Mouse (Mus musculus) forebrain, embryonic 13.5 days (tissue): ENCODE data around the gene Gm20388. TPM values are rescaled to one million over a fixed set of nuclear protein-coding genes. Genes with fewer than 3 reads are reported as not detected.
A peak's percentile ranks its signal among the peaks of the same experiment; 100 is the strongest.

Experiments used
- ATAC-seq: fragments of 200-750 bp; cut with Nextera tagmentation; 2 replicates; pipeline ENCODE4 v1.8.0; 2017
- H3K27ac ChIP-seq: fragments of 300-500 bp; sonication (generic); 2 replicates; pipeline ENCODE4 v1.5.1; 2015; ENCODE audit warnings: inconsistent platforms, mild to moderate bottlenecking, moderate library complexity
- H3K27me3 ChIP-seq: fragments of 300-500 bp; sonication (generic); 2 replicates; pipeline ENCODE4 v1.6.1; 2015; ENCODE audit warnings: mild to moderate bottlenecking, inconsistent platforms
- H3K36me3 ChIP-seq: fragments of 300-500 bp; sonication (generic); 2 replicates; pipeline ENCODE4 v1.6.1; 2015; ENCODE audit warnings: mild to moderate bottlenecking, inconsistent platforms; ENCODE audit not compliant: poor library complexity, severe bottlenecking
- H3K4me1 ChIP-seq: fragments of 300-500 bp; sonication (generic); 2 replicates; pipeline ENCODE4 v1.6.1; 2015; ENCODE audit warnings: inconsistent platforms
- H3K4me2 ChIP-seq: fragments of 300-500 bp; sonication (generic); 2 replicates; pipeline ENCODE4 v1.6.1; 2015; ENCODE audit warnings: inconsistent platforms, mild to moderate bottlenecking, moderate library complexity
- H3K4me3 ChIP-seq: fragments of 300-500 bp; sonication (generic); 2 replicates; pipeline ENCODE4 v1.5.1; 2015; ENCODE audit warnings: mild to moderate bottlenecking, inconsistent platforms
- H3K9ac ChIP-seq: fragments of 300-500 bp; sonication (generic); 2 replicates; pipeline ENCODE4 v1.6.1; 2015; ENCODE audit warnings: mild to moderate bottlenecking, inconsistent platforms
- H3K9me3 ChIP-seq: fragments of 300-500 bp; sonication (generic); replicated peaks from 2 replicates; pipeline ENCODE4 v1.6.1; 2016; ENCODE audit warnings: inconsistent platforms
- WGBS: fragments of 180-500 bp; shearing (Covaris S2); methylation state at CpG from one replicate; pipeline ENCODE4 v1.1.7; 2015; 5-methylcytosine and 5-hydroxymethylcytosine counted together
- polyA plus RNA-seq: library from polyadenylated mRNA; unstranded; fragments of >200 nt; fragmentation: Nextera tagmentation; extraction: Ambion mirVana; gene quantifications from 2 replicates; pipeline ENCODE4 v1.2.1, GENCODE M21; 2015

Gm20388 gene
- polyA plus RNA-seq, 1 experiment from 2014 or later = 5.6 TPM

DNA sequence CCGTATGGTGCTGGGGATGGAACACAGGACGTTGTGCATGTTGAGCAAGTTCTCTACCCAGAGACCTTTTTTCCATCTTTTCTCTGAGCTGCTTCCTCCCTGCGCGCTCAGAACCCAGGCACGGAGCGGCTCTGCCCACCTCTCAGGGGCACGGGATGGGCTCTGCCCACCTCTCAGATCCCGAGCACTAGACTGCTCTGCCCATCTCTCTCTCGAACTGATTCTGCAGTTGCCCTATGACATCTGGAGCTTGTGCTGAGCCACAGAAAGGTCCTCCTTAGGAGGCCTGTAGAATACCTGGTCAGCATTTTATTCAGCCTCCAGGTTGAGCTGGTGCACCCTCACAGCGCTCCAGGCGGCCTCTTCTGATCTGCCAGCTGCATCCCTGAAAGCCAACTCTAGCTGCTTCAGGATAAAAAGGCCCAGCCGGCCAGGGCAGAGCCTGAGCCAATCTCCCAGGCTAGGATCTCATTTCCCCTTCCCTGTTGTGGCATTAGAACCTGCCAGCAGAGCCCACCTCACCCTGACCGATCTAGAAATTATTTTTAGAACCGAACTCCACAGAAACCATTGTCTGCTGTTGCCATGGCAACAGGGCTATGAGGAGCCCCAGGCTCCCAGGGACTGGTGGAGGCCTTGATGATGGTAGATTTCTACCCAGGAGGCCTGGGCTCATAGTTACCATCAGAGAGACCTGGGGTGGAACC, 1777.0 kb downstream of the Gm20388 start:
- H3K9ac ChIP-seq = no peak overlapping the region
- peak; percentile 63 for ATAC-seq

DNA sequence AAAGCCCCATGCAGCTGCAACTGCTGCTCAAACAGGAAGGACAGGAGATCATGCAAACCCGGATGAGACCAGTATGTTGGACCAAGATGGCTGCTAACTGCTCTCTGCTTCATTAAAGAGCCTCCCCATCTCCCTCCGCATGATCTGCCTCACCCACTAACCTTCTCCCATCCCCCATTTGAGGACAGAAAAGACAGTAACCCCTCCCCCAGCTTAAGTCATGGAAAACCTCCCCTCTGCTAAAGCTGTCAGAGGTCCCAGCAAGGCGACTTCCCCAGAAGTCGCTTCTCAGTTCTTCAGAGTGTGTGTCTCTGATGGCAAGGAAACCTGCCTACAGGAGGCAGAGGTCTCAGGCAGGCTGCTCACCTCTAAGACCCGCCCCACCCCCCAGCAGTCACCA, 1777.9 kb downstream of the Gm20388 start:
- Histone ChIP-seq H3K4me2 (no peak overlapping the region), H3K36me3 (no peaks in the 10 kb centered on the region), H3K9me3 (no peaks in the 10 kb centered on the region), H3K4me3 (no peak overlapping the region), H3K27me3 (no peaks in the 10 kb centered on the region), H3K4me1 (peaks cover 10% of the 10 kb centered on the region), H3K9ac (no peak overlapping the region), H3K27ac (peak overlapping the region; percentile 86)
- 44% methylated on average over 5 of the region's 5 CpGs for WGBS
- no peak for ATAC-seq

More for the DNA sequence above, 1777.0 kb downstream of the Gm20388 start:
- H3K9me3 ChIP-seq = no peaks in the 10 kb centered on the region
- H3K4me3 ChIP-seq = no peak overlapping the region
- no peaks in the 10 kb centered on the region for H3K27me3 ChIP-seq
- WGBS = 51% methylated on average over 14 of the region's 14 CpGs
- H3K4me2 ChIP-seq = no peak overlapping the region
- peak overlapping the region; percentile 86 for H3K27ac ChIP-seq
- H3K4me1 ChIP-seq = peaks cover 10% of the 10 kb centered on the region
- no peaks in the 10 kb centered on the region for H3K36me3 ChIP-seq

DNA sequence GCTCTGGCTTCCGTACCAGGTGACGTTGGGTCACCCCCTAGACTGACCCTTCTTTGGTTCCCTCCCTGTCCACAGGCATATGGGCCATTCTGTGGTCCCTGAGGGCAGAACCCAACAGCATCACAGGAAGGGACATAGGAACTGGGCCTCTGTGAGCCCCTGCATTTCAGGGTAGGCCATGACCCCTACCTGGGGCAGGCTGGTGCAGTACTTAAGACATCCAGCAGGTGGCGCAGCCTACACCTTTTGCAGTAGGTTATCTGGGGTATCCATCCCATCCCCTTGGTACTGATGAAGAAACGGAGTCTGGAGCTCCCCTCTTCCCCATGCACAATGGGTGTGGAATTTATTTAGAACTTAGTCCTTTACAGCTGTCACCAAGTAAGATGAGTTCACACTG, 1783.8 kb downstream of the Gm20388 start:
- no peak overlapping the region for H3K9ac ChIP-seq
- H3K27me3 ChIP-seq = no peaks in the 10 kb centered on the region
- no peak overlapping the region for H3K4me2 ChIP-seq
- H3K4me3 ChIP-seq = no peak overlapping the region
- peaks cover 15% of the 10 kb centered on the region for H3K4me1 ChIP-seq
- no peak for ATAC-seq
- H3K27ac ChIP-seq = no peak overlapping the region
- WGBS = 53% methylated on average over 4 of the region's 4 CpGs
- H3K36me3 ChIP-seq = no peaks in the 10 kb centered on the region
- H3K9me3 ChIP-seq = no peaks in the 10 kb centered on the region

GRCm38 (mm10) chr8:121695585-121696184, 1785.0 kb downstream of the Gm20388 start:
- Histone ChIP-seq H3K4me1 (peaks cover 15% of the 10 kb centered on the region), H3K27me3 (no peaks in the 10 kb centered on the region), H3K36me3 (no peaks in the 10 kb centered on the region), H3K4me3 (no peak overlapping the region), H3K9me3 (no peaks in the 10 kb centered on the region), H3K9ac (no peak overlapping the region), H3K27ac (no peak overlapping the region), H3K4me2 (no peak overlapping the region)
- ATAC-seq = no peak
- 75% methylated on average over 6 of the region's 6 CpGs for WGBS

DNA sequence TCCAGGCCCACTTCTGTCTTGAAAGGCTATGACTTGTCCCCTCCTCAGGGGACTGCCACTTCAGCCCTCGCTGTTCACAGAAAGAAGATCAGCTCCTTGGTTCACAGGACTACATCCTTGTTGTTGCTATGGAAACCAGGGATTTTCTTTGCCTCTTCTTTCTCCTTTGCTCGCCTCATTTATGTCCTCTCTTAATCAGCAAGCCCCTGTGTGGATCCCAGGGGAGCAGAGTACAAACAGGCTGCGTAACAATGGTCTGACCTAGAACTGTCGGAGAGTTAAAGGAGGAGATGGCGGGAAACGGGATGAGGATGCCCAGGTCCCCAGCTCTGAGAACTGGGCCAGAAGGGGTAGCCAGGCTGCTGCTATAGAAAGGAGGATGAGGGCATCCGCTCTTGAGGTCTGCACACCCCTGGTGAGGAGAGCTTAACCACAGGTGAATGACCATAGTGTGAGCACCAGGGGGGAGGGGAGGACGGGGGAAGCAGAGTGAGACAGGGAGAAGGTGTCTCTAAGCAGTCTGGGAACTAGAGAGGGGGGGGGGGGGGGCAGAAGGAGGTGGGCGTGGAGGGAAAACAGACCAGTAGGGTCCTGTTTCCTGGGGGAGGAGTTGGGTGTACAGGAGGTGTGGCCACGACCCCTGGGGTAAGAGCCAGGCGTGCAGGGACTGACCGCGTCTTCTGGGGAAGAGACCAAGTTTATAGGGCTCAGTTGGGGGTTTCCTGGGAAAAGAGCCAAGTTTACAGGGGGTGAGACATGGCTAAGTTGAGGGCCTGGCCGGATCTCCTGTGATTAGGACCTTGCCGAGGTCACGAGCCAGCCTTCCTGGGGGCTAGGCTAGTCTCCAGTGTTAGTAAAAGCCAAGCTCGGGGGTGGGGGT, 1787.3 kb downstream of the Gm20388 start:
- Histone ChIP-seq H3K9me3 (no peaks in the 10 kb centered on the region), H3K36me3 (no peaks in the 10 kb centered on the region), H3K27me3 (no peaks in the 10 kb centered on the region), H3K9ac (no peak overlapping the region; the same call in 1 of the 2 replicates), H3K27ac (peak overlapping the region; percentile 44), H3K4me2 (peak overlapping the region; percentile 47), H3K4me3 (no peak overlapping the region), H3K4me1 (peaks cover 15% of the 10 kb centered on the region)
- ATAC-seq = peak; percentile 52
- 3% methylated on average over 17 of the region's 17 CpGs for WGBS

DNA sequence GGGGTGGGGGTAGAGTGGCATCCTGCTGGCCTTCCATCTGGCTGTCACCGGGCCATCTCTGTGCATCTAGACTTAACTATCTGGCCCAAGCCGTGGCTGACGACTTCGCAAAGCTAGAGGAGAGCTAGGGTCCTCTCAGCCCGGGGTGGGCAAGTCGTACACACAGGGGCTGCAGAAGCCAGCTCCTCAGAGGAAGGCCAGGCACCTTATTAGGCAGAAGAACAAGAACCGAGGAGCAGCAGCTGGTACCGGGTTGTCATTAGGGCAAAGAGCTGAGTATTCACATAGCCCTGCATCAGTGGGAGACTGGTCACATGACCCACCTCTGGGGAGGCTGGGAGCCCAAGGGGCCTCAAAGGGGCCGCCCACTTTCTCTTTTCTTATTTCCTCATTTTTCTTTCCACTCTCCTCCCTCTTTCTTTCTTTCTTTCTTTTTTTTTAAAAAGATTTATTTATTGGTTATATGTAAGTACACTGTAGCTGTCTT, 1788.0 kb downstream of the Gm20388 start:
- no peak overlapping the region for H3K9ac ChIP-seq
- peak overlapping the region; percentile 47 for H3K4me2 ChIP-seq
- H3K27ac ChIP-seq = peak overlapping the region; percentile 7; the same call in 1 of the 2 replicates
- no peaks in the 10 kb centered on the region for H3K36me3 ChIP-seq
- peak; percentile 17; the same call in 1 of the 2 replicates for ATAC-seq
- H3K4me3 ChIP-seq = no peak overlapping the region
- H3K4me1 ChIP-seq = peaks cover 15% of the 10 kb centered on the region
- WGBS = 4% methylated on average over 9 of the region's 9 CpGs
- no peaks in the 10 kb centered on the region for H3K9me3 ChIP-seq
- H3K27me3 ChIP-seq = no peaks in the 10 kb centered on the region

GRCm38 (mm10) chr8:121699936-121700335, 1789.3 kb downstream of the Gm20388 start:
- Histone ChIP-seq H3K9me3 (no peaks in the 10 kb centered on the region), H3K4me2 (no peak overlapping the region), H3K9ac (no peak overlapping the region), H3K27me3 (no peaks in the 10 kb centered on the region), H3K27ac (no peak overlapping the region), H3K4me1 (peaks cover 15% of the 10 kb centered on the region), H3K36me3 (no peaks in the 10 kb centered on the region), H3K4me3 (no peak overlapping the region)
- ATAC-seq = no peak
- WGBS = 90% methylated on average over 2 of the region's 2 CpGs

- no peak overlapping the region for H3K9ac ChIP-seq
- H3K4me3 ChIP-seq = no peak overlapping the region
- no peaks in the 10 kb centered on the region for H3K9me3 ChIP-seq
- 66% methylated on average over 3 of the region's 3 CpGs for WGBS
- H3K27me3 ChIP-seq = no peaks in the 10 kb centered on the region
- no peak for ATAC-seq
- no peak overlapping the region for H3K4me2 ChIP-seq
- H3K36me3 ChIP-seq = no peaks in the 10 kb centered on the region
- H3K27ac ChIP-seq = 0 out of 2 replicates have a peak overlapping the region, but pooled peaks have one; percentile 12
- no peaks in the 10 kb centered on the region for H3K4me1 ChIP-seq
Measured at GRCm38 (mm10) chr8:121705174-121705573, 1794.5 kb downstream of the Gm20388 start.

- WGBS = 84% methylated on average over 11 of the region's 11 CpGs
- no peak overlapping the region for H3K9ac ChIP-seq
- H3K27me3 ChIP-seq = no peaks in the 10 kb centered on the region
- no peaks in the 10 kb centered on the region for H3K36me3 ChIP-seq
- H3K9me3 ChIP-seq = no peaks in the 10 kb centered on the region
- H3K4me2 ChIP-seq = no peak overlapping the region
- no peaks in the 10 kb centered on the region for H3K4me1 ChIP-seq
- no peak for ATAC-seq
- no peak overlapping the region for H3K27ac ChIP-seq
- H3K4me3 ChIP-seq = no peak overlapping the region
Measured at GRCm38 (mm10) chr8:121706956-121707355, 1796.3 kb downstream of the Gm20388 start.

GRCm38 (mm10) chr8:121708406-121708805, 1797.8 kb downstream of the Gm20388 start:
- H3K4me2 ChIP-seq = no peak overlapping the region
- no peak for ATAC-seq
- 51% methylated on average over 6 of the region's 6 CpGs for WGBS
- no peaks in the 10 kb centered on the region for H3K27me3 ChIP-seq
- H3K4me1 ChIP-seq = no peaks in the 10 kb centered on the region
- H3K9me3 ChIP-seq = no peaks in the 10 kb centered on the region
- no peaks in the 10 kb centered on the region for H3K36me3 ChIP-seq
- no peak overlapping the region for H3K4me3 ChIP-seq
- no peak overlapping the region for H3K27ac ChIP-seq
- H3K9ac ChIP-seq = no peak overlapping the region

DNA sequence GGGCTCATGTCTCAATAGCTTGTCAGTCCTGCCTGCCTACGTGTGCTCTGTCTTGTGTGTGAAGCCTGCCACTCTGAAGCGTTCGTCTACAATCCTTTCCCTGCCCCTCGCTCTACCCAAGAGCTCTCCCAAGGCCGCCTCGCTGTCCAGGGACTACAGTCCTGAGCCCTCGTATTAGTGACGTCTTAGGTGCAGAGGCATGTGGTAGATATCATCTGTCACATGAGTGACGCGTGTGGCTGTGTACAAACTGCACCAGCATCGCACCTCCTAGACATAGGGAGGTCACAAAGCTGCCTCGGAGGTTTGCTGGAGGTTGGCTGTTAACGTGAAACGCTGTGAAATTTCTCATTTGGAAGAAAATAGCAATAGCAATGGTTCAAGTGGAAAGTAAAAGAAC, 1806.9 kb downstream of the Gm20388 start:
- peaks cover 11% of the 10 kb centered on the region for H3K4me1 ChIP-seq
- H3K27me3 ChIP-seq = peaks cover 6% of the 10 kb centered on the region; the same call in 1 of the 2 replicates
- peak overlapping the region; percentile 53 for H3K4me2 ChIP-seq
- H3K27ac ChIP-seq = no peak overlapping the region
- peak; percentile 52 for ATAC-seq
- H3K4me3 ChIP-seq = no peak overlapping the region
- H3K9ac ChIP-seq = 0 out of 2 replicates have a peak overlapping the region, but pooled peaks have one; percentile 27
- 50% methylated on average over 14 of the region's 14 CpGs for WGBS
- H3K36me3 ChIP-seq = no peaks in the 10 kb centered on the region
- no peaks in the 10 kb centered on the region for H3K9me3 ChIP-seq
